Mouse (Mus musculus) spleen, adult 2 months (tissue): Measurements from ENCODE around the gene Bbip1.

Experiments used
- CTCF ChIP-seq: fragments of 200-500 bp; IDR thresholded peaks from 2 replicates; pipeline ENCODE4 v1.5.1; 2011; ENCODE audit warnings: mild to moderate bottlenecking, inconsistent platforms; ENCODE audit not compliant: insufficient read depth, insufficient read length, insufficient replicate concordance; ENCODE audit errors: extremely low read depth
- POLR2A ChIP-seq: fragments of 200-500 bp; IDR thresholded peaks from 2 replicates; pipeline ENCODE4 v1.6.1; 2011; ENCODE audit warnings: low read depth, low read length, inconsistent platforms

DNA sequence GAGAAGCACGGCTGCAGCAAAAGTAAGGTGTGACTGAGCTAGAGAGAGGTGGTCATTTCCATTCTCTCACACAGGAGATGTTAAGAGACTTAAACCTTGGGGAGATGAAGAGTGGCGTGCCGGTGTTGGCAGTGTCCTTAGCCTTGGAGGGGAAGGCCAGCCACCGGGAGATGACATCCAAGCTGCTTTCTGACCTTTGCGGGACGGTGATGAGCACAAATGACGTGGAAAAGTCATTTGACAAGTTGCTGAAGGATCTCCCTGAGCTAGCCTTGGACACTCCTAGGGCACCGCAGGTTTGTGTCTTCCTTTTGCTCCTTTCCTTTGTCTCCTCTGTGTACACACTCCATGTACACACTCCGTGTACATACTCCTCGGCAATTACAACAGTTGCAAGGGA, 24.9 kb downstream of the Bbip1 start:
- TF ChIP-seq POLR2A, result no peak
- TF ChIP-seq CTCF, result no peak
